Mouse (Mus musculus): ENCODE data around the gene Adam19. TPM values are rescaled to one million over a fixed set of nuclear protein-coding genes. Genes with fewer than 3 reads are reported as not detected.

Adam19 gene
- polyA plus RNA-seq, 1 experiment from 2014 or later: 26.8 TPM

DNA sequence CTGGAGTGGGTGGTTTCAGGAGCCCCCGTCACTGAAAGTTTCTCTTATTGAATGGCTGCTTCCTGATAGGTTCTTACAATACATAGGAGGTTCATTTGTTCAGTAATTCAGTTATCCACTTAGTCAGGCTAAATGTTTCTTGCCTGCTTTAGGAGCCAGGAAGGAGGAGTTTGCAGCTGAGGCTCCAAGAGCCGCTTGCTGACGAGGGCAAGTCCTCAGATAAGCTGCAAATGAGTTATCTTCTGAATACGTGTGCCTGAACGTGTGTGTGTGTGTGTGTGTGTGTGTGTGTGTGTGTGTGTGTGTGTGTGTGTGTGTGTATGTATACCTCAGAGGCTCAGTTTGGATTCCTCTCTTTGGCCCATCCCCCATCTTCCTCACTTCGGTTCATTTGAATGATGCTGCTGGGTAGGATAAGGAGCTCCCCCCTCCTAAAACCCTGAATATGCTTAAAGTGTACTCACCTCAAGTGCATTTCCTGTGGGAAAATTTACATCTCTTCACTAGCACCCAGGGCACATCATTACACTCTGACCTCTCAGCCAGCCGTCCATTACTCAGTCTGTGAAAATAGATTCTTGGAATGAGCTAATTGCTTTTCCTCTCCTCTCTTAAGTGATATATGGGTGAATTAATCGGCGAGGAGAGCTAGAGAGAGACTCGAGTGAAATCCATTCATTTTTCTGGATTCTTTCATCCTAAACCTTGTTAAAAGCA, 35.3 kb downstream of the Adam19 start:
- no peak overlapping the region for H3K4me2 ChIP-seq (replicated peaks; ENCODE audit: low read depth, low read length)
- H3K9ac ChIP-seq (replicated peaks; ENCODE audit: low read depth, low read length): no peak overlapping the region
- peaks cover 13% of the 10 kb centered on the region for H3K4me1 ChIP-seq (ENCODE audit: control insufficient read depth, insufficient read depth, low read length)
- H3K4me3 ChIP-seq (ENCODE audit: low read depth, low read length): no peak overlapping the region
- no peak overlapping the region for H3K27ac ChIP-seq (ENCODE audit: low read length)
- H3K27me3 ChIP-seq (ENCODE audit: control insufficient read depth, insufficient read depth, low read length): no peaks in the 10 kb centered on the region
- H3K36me3 ChIP-seq (ENCODE audit: control insufficient read depth, insufficient read depth, low read length): peaks cover 8% of the 10 kb centered on the region; the same call in 1 of the 2 replicates
- ATAC-seq (ENCODE audit: insufficient number of reproducible peaks, insufficient read depth, low FRiP score, low read depth): no peak
- no peaks in the 10 kb centered on the region for H3K9me3 ChIP-seq (ENCODE audit: control insufficient read depth, low read depth, low read length)
- WGBS: 29% methylated on average over 10 of the region's 10 CpGs

DNA sequence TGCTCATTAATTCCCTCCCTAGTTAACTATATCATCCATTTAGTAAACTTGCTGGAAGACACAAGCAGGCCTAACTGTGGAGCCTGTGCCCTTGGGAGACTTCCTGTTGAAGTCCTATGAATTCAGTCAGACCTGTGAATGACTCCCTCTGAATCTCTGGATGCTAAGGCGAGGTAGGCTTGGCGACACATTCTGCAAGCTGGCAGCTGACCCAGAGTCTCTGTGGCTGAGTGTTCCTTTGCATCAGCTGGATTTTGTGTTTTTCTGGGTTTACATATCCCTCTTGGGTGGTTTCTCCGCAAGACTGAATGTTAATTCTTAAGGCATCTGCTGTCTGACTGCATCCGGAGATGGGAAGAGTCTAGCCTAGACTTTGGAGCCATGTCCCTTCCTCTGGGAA, 36.3 kb downstream of the Adam19 start:
- no peaks in the 10 kb centered on the region for H3K9me3 ChIP-seq (ENCODE audit: control insufficient read depth, low read depth, low read length)
- H3K9ac ChIP-seq (replicated peaks; ENCODE audit: low read depth, low read length): no peak overlapping the region
- no peak overlapping the region for H3K4me2 ChIP-seq (replicated peaks; ENCODE audit: low read depth, low read length)
- no peak for ATAC-seq (ENCODE audit: insufficient number of reproducible peaks, insufficient read depth, low FRiP score, low read depth)
- H3K27ac ChIP-seq (ENCODE audit: low read length): peak overlapping the region; percentile 10; the same call in 1 of the 2 replicates
- 72% methylated on average over 4 of the region's 4 CpGs for WGBS
- H3K4me3 ChIP-seq (ENCODE audit: low read depth, low read length): no peak overlapping the region
- H3K27me3 ChIP-seq (ENCODE audit: control insufficient read depth, insufficient read depth, low read length): no peaks in the 10 kb centered on the region
- H3K36me3 ChIP-seq (ENCODE audit: control insufficient read depth, insufficient read depth, low read length): peaks cover 12% of the 10 kb centered on the region; the same call in 1 of the 2 replicates
- peaks cover 13% of the 10 kb centered on the region for H3K4me1 ChIP-seq (ENCODE audit: control insufficient read depth, insufficient read depth, low read length)

DNA sequence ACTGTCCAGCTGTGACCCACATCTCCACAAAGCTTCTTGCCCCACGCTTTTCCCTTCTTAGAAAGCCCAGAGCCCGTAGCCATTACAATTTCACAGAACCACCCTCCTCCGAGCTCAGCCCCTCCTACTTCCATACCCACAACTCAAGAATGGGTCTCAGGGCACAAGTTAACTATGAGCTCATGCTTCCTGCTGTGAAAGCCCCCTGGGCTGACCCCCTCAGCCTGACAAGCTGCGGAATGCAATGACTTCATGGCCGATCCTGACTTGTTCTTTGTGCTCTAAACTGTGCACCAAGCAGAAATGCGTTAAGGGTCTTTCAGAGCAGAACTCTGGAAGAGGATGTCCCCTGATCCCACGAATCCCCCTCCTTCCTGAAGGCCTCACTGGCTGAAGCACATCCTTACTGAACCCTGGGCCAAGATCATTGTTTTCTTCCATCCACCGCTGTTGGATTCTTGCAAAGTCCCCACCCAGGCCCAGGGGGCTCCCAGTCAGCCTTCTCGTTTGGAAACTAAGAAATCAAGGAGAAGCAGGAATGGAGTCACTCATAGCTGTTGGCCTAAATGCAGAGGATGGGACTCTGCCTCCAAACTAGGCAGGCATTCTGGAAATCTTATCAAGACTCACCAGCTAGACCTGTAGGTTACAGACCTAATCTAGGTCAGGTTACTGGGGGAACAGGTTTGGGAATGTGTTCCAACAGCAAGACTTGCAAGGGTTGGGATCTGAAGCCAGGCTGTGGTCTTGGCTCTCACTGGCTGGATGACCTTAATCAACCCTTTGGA, 39.9 kb downstream of the Adam19 start:
- H3K27ac ChIP-seq (ENCODE audit: low read length): no peak overlapping the region
- H3K9ac ChIP-seq (replicated peaks; ENCODE audit: low read depth, low read length): no peak overlapping the region
- H3K4me1 ChIP-seq (ENCODE audit: control insufficient read depth, insufficient read depth, low read length): peaks cover 3% of the 10 kb centered on the region; the same call in 1 of the 2 replicates
- 60% methylated on average over 9 of the region's 9 CpGs for WGBS
- H3K27me3 ChIP-seq (ENCODE audit: control insufficient read depth, insufficient read depth, low read length): no peaks in the 10 kb centered on the region
- H3K4me2 ChIP-seq (replicated peaks; ENCODE audit: low read depth, low read length): no peak overlapping the region
- peak; percentile 48; the same call in 1 of the 2 replicates for ATAC-seq (ENCODE audit: insufficient number of reproducible peaks, insufficient read depth, low FRiP score, low read depth)
- no peaks in the 10 kb centered on the region for H3K9me3 ChIP-seq (ENCODE audit: control insufficient read depth, low read depth, low read length)
- no peak overlapping the region for H3K4me3 ChIP-seq (ENCODE audit: low read depth, low read length)
- peaks cover 22% of the 10 kb centered on the region; the same call in 1 of the 2 replicates for H3K36me3 ChIP-seq (ENCODE audit: control insufficient read depth, insufficient read depth, low read length)

DNA sequence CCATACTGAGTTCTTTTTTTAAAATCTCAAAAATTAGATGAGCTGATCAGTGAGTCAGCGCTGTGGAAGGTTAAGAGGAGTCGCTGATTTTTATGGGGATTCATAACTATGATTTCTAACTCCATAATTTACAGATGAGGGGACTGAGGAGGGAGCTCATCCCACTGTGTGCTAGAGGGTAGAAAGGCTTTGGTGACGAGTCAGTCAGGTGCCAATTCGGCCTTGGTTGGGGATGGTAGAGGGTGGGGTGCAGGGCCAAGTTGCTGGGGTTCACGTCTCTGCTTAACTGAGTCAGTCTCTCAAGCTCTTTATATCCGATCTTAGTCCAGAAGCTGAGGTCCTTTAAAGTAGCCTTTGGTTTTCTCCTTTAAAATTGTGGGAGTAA, 40.5 kb downstream of the Adam19 start:
- Histone ChIP-seq H3K9ac (replicated peaks; ENCODE audit: low read depth, low read length) (no peak overlapping the region), H3K27ac (ENCODE audit: low read length) (no peak overlapping the region), H3K4me1 (ENCODE audit: control insufficient read depth, insufficient read depth, low read length) (no peaks in the 10 kb centered on the region), H3K4me2 (replicated peaks; ENCODE audit: low read depth, low read length) (no peak overlapping the region), H3K9me3 (ENCODE audit: control insufficient read depth, low read depth, low read length) (no peaks in the 10 kb centered on the region), H3K27me3 (ENCODE audit: control insufficient read depth, insufficient read depth, low read length) (no peaks in the 10 kb centered on the region), H3K4me3 (ENCODE audit: low read depth, low read length) (no peak overlapping the region), H3K36me3 (ENCODE audit: control insufficient read depth, insufficient read depth, low read length) (peaks cover 28% of the 10 kb centered on the region; the same call in 1 of the 2 replicates)
- no peak for ATAC-seq (ENCODE audit: insufficient number of reproducible peaks, insufficient read depth, low FRiP score, low read depth)
- 90% methylated on average over 6 of the region's 6 CpGs for WGBS

DNA sequence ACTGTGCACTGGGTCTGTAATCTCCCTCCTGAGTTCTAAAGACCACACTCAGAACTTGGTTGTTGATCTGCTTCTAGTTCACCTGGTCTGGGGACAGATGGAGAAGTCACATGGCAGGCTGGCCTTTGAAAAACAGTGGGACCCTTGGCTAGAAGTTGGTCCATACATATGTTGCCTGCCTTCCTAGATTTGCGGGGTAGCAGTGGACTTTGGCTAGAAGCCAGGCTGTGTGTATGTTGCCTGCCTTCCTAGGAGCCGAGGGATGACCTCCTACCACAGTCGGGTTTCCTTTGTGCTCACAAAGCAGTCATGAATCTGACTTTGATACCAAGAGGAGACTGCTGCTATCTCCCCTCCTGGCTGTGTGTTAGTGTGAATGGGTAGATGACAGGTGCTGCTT, 41.3 kb downstream of the Adam19 start:
- WGBS: 79% methylated on average over 3 of the region's 3 CpGs
- ATAC-seq (ENCODE audit: insufficient number of reproducible peaks, insufficient read depth, low FRiP score, low read depth): no peak
- peaks cover 28% of the 10 kb centered on the region; the same call in 1 of the 2 replicates for H3K36me3 ChIP-seq (ENCODE audit: control insufficient read depth, insufficient read depth, low read length)

DNA sequence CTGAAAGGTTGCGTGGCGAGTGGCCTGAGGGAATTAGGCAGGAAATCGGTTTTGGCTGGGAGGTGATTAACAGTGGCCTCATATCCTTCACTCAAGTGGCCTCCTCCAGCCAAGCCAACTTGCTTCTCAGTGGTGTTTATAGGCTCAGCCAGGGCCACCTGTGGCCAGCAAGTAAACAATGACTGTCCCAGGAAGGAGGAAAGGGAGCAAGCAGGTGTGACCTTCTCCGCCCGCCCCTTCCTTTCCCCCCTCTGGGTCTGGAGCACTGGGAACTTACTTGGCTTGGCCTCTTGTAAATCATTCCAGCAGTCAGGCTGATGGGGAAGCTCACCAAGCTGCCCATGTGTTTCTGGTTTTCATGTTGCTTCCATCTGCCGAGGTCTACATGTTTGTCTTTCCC, 46.3 kb downstream of the Adam19 start:
- Histone ChIP-seq H3K9me3 (ENCODE audit: control insufficient read depth, low read depth, low read length) (no peaks in the 10 kb centered on the region), H3K9ac (replicated peaks; ENCODE audit: low read depth, low read length) (no peak overlapping the region), H3K36me3 (ENCODE audit: control insufficient read depth, insufficient read depth, low read length) (peaks cover 21% of the 10 kb centered on the region; the same call in 1 of the 2 replicates), H3K4me1 (ENCODE audit: control insufficient read depth, insufficient read depth, low read length) (no peaks in the 10 kb centered on the region), H3K27me3 (ENCODE audit: control insufficient read depth, insufficient read depth, low read length) (no peaks in the 10 kb centered on the region), H3K27ac (ENCODE audit: low read length) (no peak overlapping the region), H3K4me2 (replicated peaks; ENCODE audit: low read depth, low read length) (no peak overlapping the region), H3K4me3 (ENCODE audit: low read depth, low read length) (no peak overlapping the region)
- no peak for ATAC-seq (ENCODE audit: insufficient number of reproducible peaks, insufficient read depth, low FRiP score, low read depth)
- 61% methylated on average over 6 of the region's 6 CpGs for WGBS

More for the DNA sequence above, 41.3 kb downstream of the Adam19 start:
- Histone ChIP-seq H3K4me2 (replicated peaks; ENCODE audit: low read depth, low read length) (no peak overlapping the region), H3K4me1 (ENCODE audit: control insufficient read depth, insufficient read depth, low read length) (no peaks in the 10 kb centered on the region), H3K27ac (ENCODE audit: low read length) (no peak overlapping the region), H3K9ac (replicated peaks; ENCODE audit: low read depth, low read length) (no peak overlapping the region), H3K4me3 (ENCODE audit: low read depth, low read length) (no peak overlapping the region), H3K27me3 (ENCODE audit: control insufficient read depth, insufficient read depth, low read length) (no peaks in the 10 kb centered on the region), H3K9me3 (ENCODE audit: control insufficient read depth, low read depth, low read length) (no peaks in the 10 kb centered on the region)

DNA sequence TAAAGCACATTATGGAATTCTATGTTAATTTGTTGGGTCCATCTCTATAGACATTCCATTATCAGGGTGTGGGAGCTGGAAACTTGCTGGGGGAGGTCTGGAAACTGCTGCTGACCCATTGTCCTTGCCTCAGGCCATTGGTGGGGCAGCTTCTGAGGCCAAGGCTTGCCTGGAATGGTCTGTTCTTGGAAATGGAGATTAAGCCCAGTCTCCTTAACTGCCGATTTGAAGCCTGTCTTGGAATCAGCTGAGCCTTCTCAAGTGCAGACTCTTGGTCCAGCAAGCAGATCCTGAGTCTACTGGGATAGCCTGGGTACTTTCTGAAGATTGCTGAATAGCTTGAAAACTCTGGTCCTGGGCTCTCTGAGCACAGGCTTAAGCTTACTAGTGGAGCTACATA, 51.3 kb downstream of the Adam19 start:
- 100% methylated on average over 1 of the region's 1 CpGs for WGBS
- H3K4me2 ChIP-seq (replicated peaks; ENCODE audit: low read depth, low read length): no peak overlapping the region
- H3K27me3 ChIP-seq (ENCODE audit: control insufficient read depth, insufficient read depth, low read length): no peaks in the 10 kb centered on the region
- no peak overlapping the region for H3K4me3 ChIP-seq (ENCODE audit: low read depth, low read length)
- no peak for ATAC-seq (ENCODE audit: insufficient number of reproducible peaks, insufficient read depth, low FRiP score, low read depth)
- no peaks in the 10 kb centered on the region for H3K4me1 ChIP-seq (ENCODE audit: control insufficient read depth, insufficient read depth, low read length)
- H3K36me3 ChIP-seq (ENCODE audit: control insufficient read depth, insufficient read depth, low read length): peaks cover 8% of the 10 kb centered on the region; the same call in 1 of the 2 replicates
- H3K9me3 ChIP-seq (ENCODE audit: control insufficient read depth, low read depth, low read length): no peaks in the 10 kb centered on the region
- no peak overlapping the region for H3K27ac ChIP-seq (ENCODE audit: low read length)
- no peak overlapping the region for H3K9ac ChIP-seq (replicated peaks; ENCODE audit: low read depth, low read length)

DNA sequence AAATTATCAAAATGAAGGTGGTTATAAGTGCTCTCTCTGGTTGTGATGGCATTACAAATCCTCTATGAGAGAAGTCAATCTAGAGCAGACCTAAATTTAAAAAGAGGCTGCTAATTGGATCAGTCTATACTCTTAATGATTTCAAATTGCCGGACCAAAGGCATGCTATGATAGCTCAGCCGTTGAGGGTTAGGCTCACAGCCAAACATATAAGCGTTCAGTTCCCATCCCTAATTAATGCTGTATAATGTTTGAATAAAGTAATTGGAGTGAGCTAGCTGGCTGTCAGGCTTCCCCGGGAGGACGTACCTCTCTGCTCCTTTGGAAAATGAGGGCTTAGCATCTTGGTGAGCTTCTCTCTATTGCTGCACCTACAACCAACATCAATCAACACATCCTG, 53.4 kb downstream of the Adam19 start:
- no peak overlapping the region for H3K27ac ChIP-seq (ENCODE audit: low read length)
- no peaks in the 10 kb centered on the region for H3K27me3 ChIP-seq (ENCODE audit: control insufficient read depth, insufficient read depth, low read length)
- 91% methylated on average over 5 of the region's 5 CpGs for WGBS
- H3K4me2 ChIP-seq (replicated peaks; ENCODE audit: low read depth, low read length): no peak overlapping the region
- no peak for ATAC-seq (ENCODE audit: insufficient number of reproducible peaks, insufficient read depth, low FRiP score, low read depth)
- H3K36me3 ChIP-seq (ENCODE audit: control insufficient read depth, insufficient read depth, low read length): peaks cover 17% of the 10 kb centered on the region
- H3K4me1 ChIP-seq (ENCODE audit: control insufficient read depth, insufficient read depth, low read length): no peaks in the 10 kb centered on the region
- H3K4me3 ChIP-seq (ENCODE audit: low read depth, low read length): no peak overlapping the region
- no peak overlapping the region for H3K9ac ChIP-seq (replicated peaks; ENCODE audit: low read depth, low read length)
- H3K9me3 ChIP-seq (ENCODE audit: control insufficient read depth, low read depth, low read length): no peaks in the 10 kb centered on the region
